Mouse (Mus musculus) frontal cortex, adult 2 months (tissue): ENCODE measurements around the gene Zgrf1. TPM values are rescaled to one million over a fixed set of nuclear protein-coding genes. Genes with fewer than 3 reads are reported as not detected.
A peak's percentile ranks its signal among the peaks of the same experiment; 100 is the strongest.

Source experiments
- DNase-seq, 2 experiments: peaks; one replicate each; pipeline ENCODE4 v3.0.0; 2022; ENCODE audit warnings: low spot score in 1 of 2; ENCODE audit errors: extremely low spot score in 1 of 2
- polyA plus RNA-seq: library from polyadenylated mRNA; depleted of rRNA; stranded (reverse); fragments of >200 nt; gene quantifications from 2 replicates; pipeline ENCODE4 v1.2.3, GENCODE M21; 2012; rRNA removed

The Zgrf1 gene
- polyA plus RNA-seq, 1 experiment = 7.6 TPM

GRCm38 (mm10) chr3:127634101-127634983 is 81.1 kb downstream of the Zgrf1 start:
- peak in 1 of 2 experiments; percentile 76 for DNase-seq

- DNase-seq = no peak
Measured at GRCm38 (mm10) chr3:127634984-127635349, 81.7 kb downstream of the Zgrf1 start.

- no peak for DNase-seq
Measured at GRCm38 (mm10) chr3:127639875-127640761, 86.8 kb downstream of the Zgrf1 start.

- no peak for DNase-seq
Measured at GRCm38 (mm10) chr3:127640762-127641700, 87.7 kb downstream of the Zgrf1 start.

- no peak for DNase-seq
Measured at GRCm38 (mm10) chr3:127642211-127642610, 88.9 kb downstream of the Zgrf1 start.

- DNase-seq = no peak
Measured at GRCm38 (mm10) chr3:127646156-127646825, 93.0 kb downstream of the Zgrf1 start.

GRCm38 (mm10) chr3:127651742-127652653 is 98.7 kb downstream of the Zgrf1 start:
- no peak for DNase-seq

- no peak for DNase-seq
Measured at GRCm38 (mm10) chr3:127660712-127661111, 107.4 kb downstream of the Zgrf1 start.

- DNase-seq = no peak
Measured at GRCm38 (mm10) chr3:127661646-127662531, 108.6 kb downstream of the Zgrf1 start.

Other genes starting within 250 kb of the Zgrf1 start
- gene Ank2, start 54.1 kb upstream of the Zgrf1 start, polyA plus RNA-seq = 380 and 402 TPM in 2 replicates
- gene Larp7, start 140 bp upstream of the Zgrf1 start, polyA plus RNA-seq = 14.3 and 14.7 TPM in 2 replicates
- 0.62 and 1.1 TPM in 2 replicates for gene Neurog2, start 79.6 kb downstream of the Zgrf1 start, polyA plus RNA-seq
- 3.6 and 4.2 TPM in 2 replicates for gene Alpk1, start 227.0 kb downstream of the Zgrf1 start, polyA plus RNA-seq
- 6.6 and 7.7 TPM in 2 replicates for gene Tifa, start 236.3 kb downstream of the Zgrf1 start, polyA plus RNA-seq